Comparison of ENCODE assay signal across 10 mouse cellular contexts in the genomic region with DNA sequence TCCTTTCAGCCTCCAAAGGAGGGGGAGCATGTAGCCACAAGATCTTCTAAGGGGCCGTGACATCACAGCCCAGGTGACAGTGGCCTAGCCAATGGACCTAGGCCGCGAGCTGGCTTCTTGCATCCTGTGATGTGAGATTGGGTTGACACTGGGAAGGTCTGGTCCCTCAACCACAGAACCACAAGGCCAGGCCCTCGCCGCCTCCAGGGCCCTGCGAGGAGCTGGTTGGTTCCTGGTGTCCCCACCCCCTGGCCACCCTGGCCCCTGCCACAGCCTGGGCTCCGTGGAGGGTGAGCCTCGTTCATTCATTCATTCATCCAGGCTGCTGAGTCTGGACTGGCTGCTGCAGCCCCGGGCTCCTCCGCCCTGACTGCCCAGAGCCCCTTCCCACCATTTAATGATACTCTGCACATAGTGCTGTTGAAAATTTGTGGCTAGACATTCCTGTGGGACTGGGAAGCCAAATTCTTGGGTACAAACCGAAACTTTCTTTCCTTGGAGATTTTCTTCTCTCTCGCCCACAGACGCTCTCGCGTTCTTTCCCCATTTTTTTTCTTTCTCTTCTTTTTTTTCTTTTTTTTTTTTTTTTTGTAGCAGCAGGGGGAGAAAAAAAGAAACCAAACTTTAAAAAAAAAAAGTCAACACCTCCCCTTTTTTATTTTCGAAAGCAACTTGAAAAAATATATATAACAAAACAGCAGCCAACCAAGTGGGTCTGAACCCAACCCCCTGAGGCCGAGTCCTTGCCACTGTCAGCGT. TPM values are rescaled to one million over a fixed set of nuclear protein-coding genes. Genes with fewer than 3 reads are reported as not detected.
DNase-seq lines count a peak whose midpoint lies in the region; ATAC-seq lines count a peak whose summit lies in the region.
"Had no signal": no experiment of that assay in that cellular context is flagged by ENCODE, and none has a peak within 500 bp of the region (broad histone marks: within the 10 kb centered on the region; RNA-seq: fewer than 3 reads in every experiment).

Gene Runx3, plus strand, starts transcription at position 311 of the 759 bp plus-strand sequence.

- peaks cover 10% of the 10 kb centered on the region for H3K4me1 ChIP-seq in limb, embryonic 15.5 days
- H3K4me1 ChIP-seq: liver, embryonic 15.5 days had no signal

- no peaks in the 10 kb centered on the region for H3K9me3 ChIP-seq in limb, embryonic 15.5 days
- H3K9me3 ChIP-seq: liver, embryonic 15.5 days had no signal

- intact Hi-C loops in gastrocnemius, postnatal 14 days (cut with DNase I; ENCODE audit: low total_unique reads), result no loop called here

- no peaks in the 10 kb centered on the region for H3K36me3 ChIP-seq in limb, embryonic 15.5 days
- H3K36me3 ChIP-seq: liver, embryonic 15.5 days had no signal

- peak; percentile 96 for DNase-seq in CD4-positive helper T cell, adult 2 months (ENCODE audit: low read depth, low spot score)
- DNase-seq in T-cell, adult 2 months (ENCODE audit: low spot score), result peak; percentile 97
- DNase-seq in skeletal muscle tissue, adult 2 months (ENCODE audit: low read depth, low spot score), result peak; percentile 27
- no peak for DNase-seq in gastrocnemius, postnatal 14 days
- DNase-seq in adrenal gland, postnatal 4 days (ENCODE audit: low spot score in 2 of 2), result no peak
- DNase-seq in cerebellum, postnatal 10 days, result no peak
- no peak for DNase-seq in embryo, embryonic 11 days

- H3K27me3 ChIP-seq in limb, embryonic 15.5 days, result peaks cover 5% of the 10 kb centered on the region

- 65% methylated on average over 18 of the region's 18 CpGs for WGBS in limb, embryonic 15.5 days

- no peak within 1 kb of the TSS for H3K9ac ChIP-seq in limb, embryonic 15.5 days
- H3K9ac ChIP-seq: liver, embryonic 15.5 days had no signal

- peak within 1 kb of the TSS; percentile 6; the same call in 1 of the 2 replicates for H3K4me3 ChIP-seq in limb, embryonic 15.5 days
- H3K4me3 ChIP-seq: liver, embryonic 15.5 days had no signal

- peak within 1 kb of the TSS; percentile 57 for H3K27ac ChIP-seq in limb, embryonic 15.5 days
- H3K27ac ChIP-seq: liver, embryonic 15.5 days had no signal

- peak; percentile 52; the same call in 1 of the 2 replicates for ATAC-seq in limb, embryonic 15.5 days (ENCODE audit: insufficient number of reproducible peaks, low FRiP score, low TSS enrichment, low read depth)
- ATAC-seq: forebrain, embryonic 16.5 days had no signal

- H3K4me2 ChIP-seq in limb, embryonic 15.5 days, result no peak within 1 kb of the TSS
- H3K4me2 ChIP-seq: liver, embryonic 15.5 days had no signal

RNA-seq across cellular contexts. Expression of gene Runx3, which starts in this region (rescaled TPM):
- polyA plus RNA-seq in limb, embryonic 15.5 days (2015; fragmentation: Nextera tagmentation; extraction: Ambion mirVana), result 4.4 and 4.6 TPM in 2 replicates
- total RNA-seq in gastrocnemius, postnatal 14 days (2021), result under 1 TPM; 0.22 to 0.41 TPM
- total RNA-seq in adrenal gland, postnatal 4 days (2021), result 1 to 10 TPM; 1.3 to 1.7 TPM
- polyA plus RNA-seq: forebrain, embryonic 16.5 days had no signal

Comparison
In these comparisons a context has a peak if more than half of its experiments do, and no peak if none do; other contexts are left out.
1. DNase-seq: peak in CD4-positive helper T cell, adult 2 months (single experiment), T-cell, adult 2 months (single experiment) and skeletal muscle tissue, adult 2 months (single experiment); none in gastrocnemius, postnatal 14 days (single experiment), adrenal gland, postnatal 4 days (0 of 2), cerebellum, postnatal 10 days (0 of 2) and embryo, embryonic 11 days (single experiment).